Comparison of ENCODE assay signal across 26 mouse cellular contexts in the genomic region with DNA sequence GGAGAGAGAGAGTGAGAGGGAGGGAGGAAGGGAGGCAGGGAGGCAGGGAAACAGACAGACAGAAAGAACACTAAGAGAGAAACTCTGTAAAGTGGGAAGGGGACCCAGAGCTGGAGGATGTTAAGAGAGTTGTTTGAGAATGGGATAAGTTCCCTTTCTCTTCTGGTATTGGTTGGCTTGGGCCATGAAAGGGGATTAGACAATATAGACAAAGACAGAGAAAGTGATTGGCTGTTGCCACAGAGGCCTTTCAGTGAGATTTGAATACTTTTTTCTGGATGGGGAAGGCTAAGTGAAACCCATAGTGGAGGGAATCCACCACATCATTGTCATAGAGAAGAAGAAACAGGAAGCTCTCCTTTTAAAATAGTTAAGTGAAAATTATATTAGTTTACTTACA.
"Had no signal": no experiment of that assay in that cellular context is flagged by ENCODE, and none has a peak within 500 bp of the region (broad histone marks: within the 10 kb centered on the region; RNA-seq: fewer than 3 reads in every experiment).

No protein-coding gene starts in this region.

- H3K9me3 ChIP-seq: heart, embryonic 15.5 days; hindbrain, embryonic 10.5 days; hindbrain, embryonic 12.5 days; intestine, embryonic 15.5 days; limb, embryonic 10.5 days; limb, embryonic 12.5 days had no signal

- H3K4me2 ChIP-seq: heart, embryonic 11.5 days; heart, embryonic 13.5 days; heart, embryonic 15.5 days; hindbrain, embryonic 12.5 days; hindbrain, embryonic 14.5 days; intestine, embryonic 15.5 days; limb, embryonic 12.5 days; liver, embryonic 11.5 days had no signal

- H3K4me1 ChIP-seq: heart, embryonic 13.5 days; heart, embryonic 15.5 days; hindbrain, embryonic 10.5 days; hindbrain, embryonic 12.5 days; intestine, embryonic 15.5 days; limb, embryonic 12.5 days had no signal

- DNase-seq: gastrocnemius, postnatal 14 days; gastrocnemius, postnatal 36 days; heart, adult 11 months; heart, adult 2 months; heart, postnatal 4 days; kidney, adult 18-20 months; kidney, adult 8-10 months; kidney, postnatal 10 days; kidney, postnatal 25 days; kidney, postnatal 4 days; liver had no signal

- ATAC-seq: hindbrain, embryonic 16.5 days; inflammation-experienced regulatory T-cells, adult 6 months; intestine, embryonic 15.5 days; intestine, postnatal 0 days had no signal

- H3K9ac ChIP-seq: heart, embryonic 13.5 days; heart, embryonic 15.5 days; hindbrain, embryonic 12.5 days; hindbrain, embryonic 14.5 days; intestine, embryonic 15.5 days; limb, embryonic 12.5 days had no signal

- H3K27me3 ChIP-seq: heart, embryonic 13.5 days; heart, embryonic 15.5 days; hindbrain, embryonic 12.5 days; intestine, embryonic 15.5 days; limb, embryonic 12.5 days had no signal

- H3K27ac ChIP-seq: heart, adult 2 months; heart, embryonic 13.5 days; heart, embryonic 15.5 days; hindbrain, embryonic 10.5 days; hindbrain, embryonic 12.5 days; hindbrain, embryonic 14.5 days; intestine, embryonic 15.5 days; layer of hippocampus, adult 2 months; left cerebral cortex, adult 2 months; limb, embryonic 10.5 days; limb, embryonic 12.5 days had no signal

- H3K36me3 ChIP-seq: heart, embryonic 13.5 days; heart, embryonic 15.5 days; hindbrain, embryonic 10.5 days; hindbrain, embryonic 12.5 days; intestine, embryonic 15.5 days; limb, embryonic 10.5 days; limb, embryonic 12.5 days had no signal

- H3K4me3 ChIP-seq: heart, adult 2 months; heart, embryonic 13.5 days; heart, embryonic 15.5 days; hindbrain, embryonic 10.5 days; hindbrain, embryonic 12.5 days; intestine, embryonic 15.5 days; layer of hippocampus, adult 2 months; left cerebral cortex, adult 2 months; limb, embryonic 10.5 days; limb, embryonic 12.5 days had no signal
